Mouse (Mus musculus) hindbrain, embryonic 11.5 days (tissue): Measurements from ENCODE around the gene Asf1b. TPM values are rescaled to one million over a fixed set of nuclear protein-coding genes. Genes with fewer than 3 reads are reported as not detected.
"Not testable (repeated sequence)": the region's sequence is repeated elsewhere in the genome, so short reads cannot be mapped to it uniquely, and the experiment has no call there.

Source experiments
- ATAC-seq: fragments of 200-750 bp; cut with Nextera tagmentation; 2 replicates; pipeline ENCODE4 v1.8.0; 2017; ENCODE audit warnings: mild to moderate bottlenecking, moderate TSS enrichment, moderate library complexity; ENCODE audit not compliant: low FRiP score
- DNase-seq: peaks from one replicate; pipeline ENCODE4 v3.0.0-alpha.2; 2015; ENCODE audit warnings: low spot score
- H3K27ac ChIP-seq: fragments of 300-500 bp; sonication (generic); 2 replicates; pipeline ENCODE4 v1.5.1; 2014; ENCODE audit warnings: mild to moderate bottlenecking, low read depth, low read length
- H3K27me3 ChIP-seq: fragments of 300-500 bp; sonication (generic); 2 replicates; pipeline ENCODE4 v1.6.1; 2014; ENCODE audit warnings: mild to moderate bottlenecking, low read length, moderate library complexity, mixed read lengths; ENCODE audit not compliant: control insufficient read depth, insufficient read depth
- H3K36me3 ChIP-seq: fragments of 300-500 bp; sonication (generic); 2 replicates; pipeline ENCODE4 v1.6.1; 2014; ENCODE audit warnings: mild to moderate bottlenecking, low read length, moderate library complexity, mixed read lengths; ENCODE audit not compliant: control insufficient read depth, insufficient read depth
- H3K4me1 ChIP-seq: fragments of 300-500 bp; sonication (generic); replicated peaks from 2 replicates; pipeline ENCODE4 v1.6.1; 2014; ENCODE audit warnings: low read length, mixed read lengths; ENCODE audit not compliant: control insufficient read depth, insufficient read depth
- H3K4me2 ChIP-seq: fragments of 300-500 bp; sonication (generic); replicated peaks from 2 replicates; pipeline ENCODE4 v1.6.1; 2014; ENCODE audit warnings: mild to moderate bottlenecking, low read depth, low read length
- H3K4me3 ChIP-seq: fragments of 300-500 bp; sonication (generic); 2 replicates; pipeline ENCODE4 v1.5.1; 2014; ENCODE audit warnings: low read depth, low read length
- H3K9ac ChIP-seq: fragments of 300-500 bp; sonication (generic); 2 replicates; pipeline ENCODE4 v1.6.1; 2014; ENCODE audit warnings: low read depth, low read length
- H3K9me3 ChIP-seq: fragments of 300-500 bp; sonication (generic); 2 replicates; pipeline ENCODE4 v1.6.1; 2016; ENCODE audit warnings: low read length; ENCODE audit not compliant: control insufficient read depth
- WGBS: fragments of 180-500 bp; shearing (Covaris S2); extraction: QIAGEN DNeasy Blood & Tissue Kit; methylation state at CpG from one replicate; pipeline ENCODE4 v1.1.7; 2014; 5-methylcytosine and 5-hydroxymethylcytosine counted together
- polyA plus RNA-seq: library from polyadenylated mRNA; unstranded; fragments of >200 nt; fragmentation: Nextera tagmentation; extraction: Ambion mirVana; gene quantifications from 2 replicates; pipeline ENCODE4 v1.2.1, GENCODE M21; 2014

Asf1b gene
- polyA plus RNA-seq, 1 experiment from 2014 or later = 79.5 TPM

DNA sequence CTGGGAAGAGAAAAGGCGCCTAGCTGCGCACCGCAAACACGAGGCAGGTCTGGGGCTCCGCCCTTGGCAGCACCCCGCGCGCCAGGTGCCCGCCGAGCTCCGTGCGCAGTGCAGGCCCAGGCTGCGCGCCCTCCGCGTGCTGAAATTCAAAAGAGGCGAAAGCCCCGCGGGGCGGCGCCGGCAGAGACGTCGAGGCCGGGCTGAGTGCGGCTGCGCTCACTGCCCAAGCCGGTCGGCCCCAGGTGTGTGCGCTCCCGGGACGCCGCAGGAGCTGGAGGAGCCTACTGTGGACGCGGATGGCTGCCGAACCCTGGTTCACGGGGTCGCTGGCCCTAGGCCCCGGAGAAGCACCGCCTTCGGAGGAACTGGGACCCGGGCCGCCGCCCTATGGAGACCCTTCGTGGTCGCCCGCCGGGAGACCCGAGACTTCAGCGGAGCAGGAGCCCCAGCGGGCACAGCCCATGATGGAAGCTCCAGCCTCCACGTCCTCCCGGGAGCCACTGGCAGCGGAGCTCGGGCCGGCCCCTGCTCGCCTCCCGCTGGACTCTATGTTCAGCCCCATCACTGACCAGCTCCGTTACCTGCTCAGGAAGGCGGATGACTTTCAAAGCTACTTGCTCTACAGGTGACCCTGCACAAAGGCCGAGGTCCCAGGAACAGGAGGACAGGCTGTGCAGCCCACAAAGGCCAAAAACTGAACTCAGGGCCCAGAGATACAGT, 46.1 kb downstream of the Asf1b start, which contains the start of gene 1700067K01Rik:
TSS of gene 1700067K01Rik (plus strand) at position 222 of the 720 bp plus-strand sequence.
- ATAC-seq = no peak
- H3K9ac ChIP-seq = 0 out of 2 replicates have a peak within 1 kb of the TSS, but pooled peaks have one; percentile 23
- H3K4me1 ChIP-seq = peaks cover 18% of the 10 kb centered on the region
- 18% methylated on average over 61 of the region's 61 CpGs for WGBS
- H3K4me2 ChIP-seq = peak within 1 kb of the TSS; percentile 14
- DNase-seq = peak; percentile 33
- no peak within 1 kb of the TSS for H3K27ac ChIP-seq
- no peaks in the 10 kb centered on the region for H3K9me3 ChIP-seq
- H3K27me3 ChIP-seq = peaks cover 27% of the 10 kb centered on the region
- H3K4me3 ChIP-seq = peak within 1 kb of the TSS; percentile 4
- peaks cover 5% of the 10 kb centered on the region; the same call in 1 of the 2 replicates for H3K36me3 ChIP-seq

- H3K27me3 ChIP-seq = peaks cover 27% of the 10 kb centered on the region
- no peak overlapping the region for H3K27ac ChIP-seq
- H3K4me3 ChIP-seq = no peak overlapping the region
- no peak overlapping the region for H3K9ac ChIP-seq
- no peaks in the 10 kb centered on the region for H3K9me3 ChIP-seq
- H3K36me3 ChIP-seq = peaks cover 5% of the 10 kb centered on the region; the same call in 1 of the 2 replicates
- 59% methylated on average over 12 of the region's 12 CpGs for WGBS
- DNase-seq (no peak), ATAC-seq (no peak)
- peaks cover 18% of the 10 kb centered on the region for H3K4me1 ChIP-seq
- H3K4me2 ChIP-seq = no peak overlapping the region
Measured at GRCm38 (mm10) chr8:84002957-84003611, 47.8 kb downstream of the Asf1b start.

GRCm38 (mm10) chr8:84003612-84004246, 48.4 kb downstream of the Asf1b start:
- no peak overlapping the region for H3K4me3 ChIP-seq
- H3K27ac ChIP-seq = no peak overlapping the region
- ATAC-seq = no peak

DNA sequence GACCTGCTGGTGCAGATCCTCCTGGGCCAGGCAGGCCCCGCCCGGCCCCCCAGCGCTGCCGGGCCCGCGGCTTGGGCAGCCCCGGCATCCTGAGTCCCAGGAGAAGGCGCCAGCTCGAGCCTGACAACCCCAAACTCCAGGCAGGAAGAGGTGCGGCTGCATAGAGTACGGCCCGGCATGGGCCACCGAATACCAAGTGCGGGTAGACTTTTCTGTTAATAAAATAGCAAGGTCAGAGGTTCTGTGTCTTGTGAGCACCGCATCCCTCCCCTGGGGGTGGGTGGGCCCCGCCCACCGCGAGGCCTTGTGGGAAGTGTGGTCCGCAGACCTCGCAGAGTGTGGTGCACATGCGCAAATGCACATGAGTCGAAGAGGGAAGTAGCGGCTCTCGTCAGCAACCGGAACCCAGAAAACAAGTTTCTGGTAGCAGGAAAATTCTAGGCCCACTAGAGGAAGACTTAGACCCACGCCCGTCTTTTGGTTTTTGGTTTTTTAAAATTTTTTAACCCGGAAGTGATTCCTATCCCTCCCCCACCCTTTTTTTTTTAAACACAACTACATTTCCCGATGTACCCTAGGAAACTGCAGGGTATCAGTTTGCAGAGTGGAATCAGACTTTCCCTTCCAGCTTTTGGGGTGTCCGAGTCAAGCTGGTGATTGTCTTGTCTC, 49.4 kb downstream of the Asf1b start:
- DNase-seq (peak; percentile 94), ATAC-seq (peak; percentile 82)
- Histone ChIP-seq H3K27me3 (peaks cover 24% of the 10 kb centered on the region), H3K4me1 (peaks cover 9% of the 10 kb centered on the region), H3K4me2 (peak overlapping the region; percentile 84), H3K4me3 (peak overlapping the region; percentile 51), H3K9me3 (no peaks in the 10 kb centered on the region), H3K9ac (peak overlapping the region; percentile 65), H3K27ac (0 out of 2 replicates have a peak overlapping the region, but pooled peaks have one; percentile 9), H3K36me3 (peaks cover under 1% of the 10 kb centered on the region; the same call in 1 of the 2 replicates)
- WGBS = under 1% methylated on average over 29 of the region's 30 CpGs

More at GRCm38 (mm10) chr8:84003612-84004246, 48.4 kb downstream of the Asf1b start:
- Histone ChIP-seq H3K4me1 (peaks cover 17% of the 10 kb centered on the region), H3K9me3 (no peaks in the 10 kb centered on the region), H3K9ac (no peak overlapping the region), H3K27me3 (peaks cover 27% of the 10 kb centered on the region), H3K4me2 (peak overlapping the region; percentile 84; the same call in 1 of the 2 replicates), H3K36me3 (peaks cover 5% of the 10 kb centered on the region; the same call in 1 of the 2 replicates)
- 76% methylated on average over 6 of the region's 6 CpGs for WGBS
- DNase-seq = no peak

DNA sequence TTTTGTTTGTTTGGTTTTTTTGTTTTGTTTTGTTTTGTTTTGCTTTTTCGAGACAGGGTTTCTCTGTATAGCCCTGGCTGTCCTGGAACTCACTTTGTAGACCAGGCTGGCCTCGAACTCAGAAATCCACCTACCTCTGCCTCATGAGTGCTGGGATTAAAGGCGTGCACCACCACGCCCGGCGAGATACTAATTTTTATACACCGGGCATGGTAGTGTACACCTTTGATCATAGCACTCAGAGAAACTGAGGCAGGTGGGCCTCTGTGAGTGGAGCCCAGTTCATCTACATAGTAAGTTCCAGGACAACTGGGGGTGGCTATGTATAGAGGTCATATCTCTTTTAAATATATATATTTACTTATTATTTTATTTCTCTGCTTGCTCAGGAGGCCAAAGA, 50.2 kb downstream of the Asf1b start:
- not testable (repeated sequence) for H3K36me3 ChIP-seq, ATAC-seq, DNase-seq, H3K9me3 ChIP-seq, H3K4me2 ChIP-seq, H3K9ac ChIP-seq, H3K4me3 ChIP-seq, H3K27ac ChIP-seq
- peaks cover 11% of the 10 kb centered on the region for H3K4me1 ChIP-seq
- H3K27me3 ChIP-seq = peaks cover 28% of the 10 kb centered on the region
- 93% methylated on average over 7 of the region's 7 CpGs for WGBS

DNA sequence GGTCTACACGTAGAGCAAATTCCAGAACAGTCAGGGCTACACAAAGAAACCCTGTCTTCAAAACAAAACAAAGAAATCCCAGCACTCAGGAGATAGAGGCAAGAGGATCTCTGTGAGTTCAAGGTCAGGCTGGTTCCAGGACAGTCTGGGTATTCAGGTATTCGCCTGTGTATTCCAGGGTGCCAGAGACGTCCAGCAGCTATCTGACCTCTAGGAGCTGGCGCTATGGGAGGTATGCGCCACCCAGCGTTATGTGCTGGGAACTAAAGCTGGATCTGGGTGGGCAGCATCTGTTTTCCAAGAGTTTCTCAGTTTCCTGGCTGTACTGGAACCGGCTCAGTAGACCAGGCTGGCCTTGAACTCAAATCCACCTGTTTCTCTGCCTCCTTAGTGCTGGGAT, 53.1 kb downstream of the Asf1b start:
- H3K27me3 ChIP-seq = peaks cover 34% of the 10 kb centered on the region
- WGBS = 33% methylated on average over 7 of the region's 7 CpGs
- no peak overlapping the region for H3K9ac ChIP-seq
- no peaks in the 10 kb centered on the region for H3K36me3 ChIP-seq
- no peak for ATAC-seq
- H3K9me3 ChIP-seq = no peaks in the 10 kb centered on the region
- H3K4me1 ChIP-seq = peaks cover 17% of the 10 kb centered on the region
- peak; percentile 43 for DNase-seq
- no peak overlapping the region for H3K4me3 ChIP-seq
- H3K27ac ChIP-seq = no peak overlapping the region
- H3K4me2 ChIP-seq = no peak overlapping the region

- Histone ChIP-seq H3K36me3 (no peaks in the 10 kb centered on the region), H3K27me3 (peaks cover 39% of the 10 kb centered on the region), H3K4me1 (peaks cover 13% of the 10 kb centered on the region), H3K27ac (no peak overlapping the region), H3K9me3 (no peaks in the 10 kb centered on the region), H3K4me3 (no peak overlapping the region), H3K9ac (no peak overlapping the region), H3K4me2 (no peak overlapping the region)
- DNase-seq (peak; percentile 94), ATAC-seq (no peak)
- 2% methylated on average over 11 of the region's 11 CpGs for WGBS
Measured at GRCm38 (mm10) chr8:84009876-84010275, 54.6 kb downstream of the Asf1b start.
